Mouse (Mus musculus): ENCODE data around the gene Dcaf6. TPM values are rescaled to one million over a fixed set of nuclear protein-coding genes. Genes with fewer than 3 reads are reported as not detected.
A peak's percentile ranks its signal among the peaks of the same experiment; 100 is the strongest.
"Not testable (repeated sequence)": the region's sequence is repeated elsewhere in the genome, so short reads cannot be mapped to it uniquely, and the experiment has no call there.

Gene Dcaf6
- total RNA-seq, 2 experiments from 2014 or later, result 75.7 to 83.9 TPM

GRCm38 (mm10) chr1:165328384-165329289 lies 131.6 kb downstream of the Dcaf6 start:
- DNase-seq; intact Hi-C loops (cut with DNase I): not testable (repeated sequence)

GRCm38 (mm10) chr1:165327831-165328230 lies 132.4 kb downstream of the Dcaf6 start:
- intact Hi-C loops (cut with DNase I), result no loop called here
- DNase-seq, result no peak

GRCm38 (mm10) chr1:165327370-165327769 lies 132.9 kb downstream of the Dcaf6 start:
- no peak for DNase-seq
- intact Hi-C loops (cut with DNase I), result no loop called here

GRCm38 (mm10) chr1:165322934-165323333 lies 137.3 kb downstream of the Dcaf6 start:
- intact Hi-C loops (cut with DNase I), result loop anchor here (5.0 kb wide), 1 partner anchor 86 kb away; the partner anchor contains the start of gene Tiprl
- no peak for DNase-seq

- DNase-seq, result no peak
- intact Hi-C loops (cut with DNase I), result loop anchor here (5.0 kb wide), 1 partner anchor 85 kb away; the partner anchor contains the start of gene Tiprl
Observed at GRCm38 (mm10) chr1:165321891-165322290, 138.4 kb downstream of the Dcaf6 start.

- DNase-seq, result peak; percentile 56 to 62
- intact Hi-C loops (cut with DNase I), result loop anchor here (5.0 kb wide), 1 partner anchor 84 kb away; the partner anchor contains the start of gene Tiprl
Observed at GRCm38 (mm10) chr1:165321393-165321861, 138.8 kb downstream of the Dcaf6 start.

GRCm38 (mm10) chr1:165320141-165320934 lies 139.9 kb downstream of the Dcaf6 start:
- intact Hi-C loops (cut with DNase I), result loop anchor here (1.0 to 5.0 kb wide), 2 partner anchors 68 to 83 kb away; partner anchors contain the start of gene Tiprl

GRCm38 (mm10) chr1:165316361-165316760 lies 143.9 kb downstream of the Dcaf6 start:
- intact Hi-C loops (cut with DNase I), result no loop called here
- no peak for DNase-seq

More at GRCm38 (mm10) chr1:165320141-165320934, 139.9 kb downstream of the Dcaf6 start:
- peak; percentile 85 to 90 for DNase-seq

- no peak for DNase-seq
- intact Hi-C loops (cut with DNase I), result no loop called here
Observed at GRCm38 (mm10) chr1:165308180-165308579, 152.1 kb downstream of the Dcaf6 start.

- no peak for DNase-seq
- intact Hi-C loops (cut with DNase I), result no loop called here
Observed at GRCm38 (mm10) chr1:165304341-165304740, 155.9 kb downstream of the Dcaf6 start.

- intact Hi-C loops (cut with DNase I), result no loop called here
- DNase-seq, result no peak
Observed at GRCm38 (mm10) chr1:165303209-165303608, 157.1 kb downstream of the Dcaf6 start.

GRCm38 (mm10) chr1:165302455-165303208 lies 157.6 kb downstream of the Dcaf6 start:
- DNase-seq, result peak; percentile 44 to 47

GRCm38 (mm10) chr1:165301567-165301966 lies 158.7 kb downstream of the Dcaf6 start:
- DNase-seq, result no peak
- intact Hi-C loops (cut with DNase I), result no loop called here

More at GRCm38 (mm10) chr1:165302455-165303208, 157.6 kb downstream of the Dcaf6 start:
- intact Hi-C loops (cut with DNase I), result no loop called here

- intact Hi-C loops (cut with DNase I), result no loop called here
- no peak for DNase-seq
Observed at GRCm38 (mm10) chr1:165301108-165301507, 159.2 kb downstream of the Dcaf6 start.

- intact Hi-C loops (cut with DNase I), result no loop called here
- DNase-seq, result no peak
Observed at GRCm38 (mm10) chr1:165295489-165295888, 164.8 kb downstream of the Dcaf6 start, which contains the start of gene Gpr161. Gene Gpr161, plus strand, starts transcription at chr1:165295789.

GRCm38 (mm10) chr1:165291606-165292005 lies 168.7 kb downstream of the Dcaf6 start:
- intact Hi-C loops (cut with DNase I), result no loop called here
- DNase-seq, result no peak

GRCm38 (mm10) chr1:165289831-165290230 lies 170.4 kb downstream of the Dcaf6 start:
- intact Hi-C loops (cut with DNase I), result no loop called here
- DNase-seq, result peak in 1 of 2 experiments; percentile 20

GRCm38 (mm10) chr1:165288165-165288564 lies 172.1 kb downstream of the Dcaf6 start:
- intact Hi-C loops (cut with DNase I), result no loop called here

GRCm38 (mm10) chr1:165284096-165284495 lies 176.2 kb downstream of the Dcaf6 start:
- intact Hi-C loops (cut with DNase I), result no loop called here

More at GRCm38 (mm10) chr1:165288165-165288564, 172.1 kb downstream of the Dcaf6 start:
- no peak for DNase-seq

GRCm38 (mm10) chr1:165282967-165283345 lies 177.3 kb downstream of the Dcaf6 start:
- intact Hi-C loops (cut with DNase I), result no loop called here
- DNase-seq, result no peak

More at GRCm38 (mm10) chr1:165284096-165284495, 176.2 kb downstream of the Dcaf6 start:
- no peak for DNase-seq
